Mouse (Mus musculus) liver, adult 2 months (tissue): Measurements from ENCODE around the gene 9930111J21Rik1.

Experiments
- CTCF ChIP-seq: fragments of 200-500 bp; IDR thresholded peaks from 2 replicates; pipeline ENCODE4 v1.5.1; 2011; ENCODE audit warnings: low read depth, low read length, control low read depth
- POLR2A ChIP-seq: fragments of 200-500 bp; IDR thresholded peaks from 2 replicates; pipeline ENCODE4 v1.6.1; 2011; ENCODE audit warnings: low read length, control low read depth; ENCODE audit not compliant: insufficient read depth; ENCODE audit errors: extremely low read depth

DNA sequence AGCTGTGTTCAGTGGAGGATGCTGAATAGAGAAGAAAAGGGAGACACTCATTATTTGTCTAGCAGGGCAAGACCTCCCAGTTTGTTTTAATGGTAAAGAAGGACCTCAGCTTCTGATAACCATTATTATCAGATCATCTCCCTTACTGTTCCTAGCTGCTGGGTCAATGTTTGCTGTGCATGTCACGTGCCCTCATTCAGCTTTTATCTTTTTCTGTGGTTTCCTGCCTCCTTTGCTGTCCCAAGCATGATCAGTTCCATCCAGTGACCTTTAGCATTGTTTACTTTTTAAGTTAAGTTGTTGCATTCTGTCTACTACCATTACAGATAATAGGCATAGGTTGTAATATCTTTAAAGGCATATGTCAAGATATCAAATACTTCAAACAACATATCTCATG is 70.7 kb downstream of the 9930111J21Rik1 start:
- TF ChIP-seq CTCF (no peak), POLR2A (no peak)
